Mouse (Mus musculus) frontal cortex, adult 2 months (tissue): Measurements from ENCODE around the gene Nup107. TPM values are rescaled to one million over a fixed set of nuclear protein-coding genes. Genes with fewer than 3 reads are reported as not detected.
A peak's percentile ranks its signal among the peaks of the same experiment; 100 is the strongest.
"Not testable (repeated sequence)": the region's sequence is repeated elsewhere in the genome, so short reads cannot be mapped to it uniquely, and the experiment has no call there.

Source experiments
- DNase-seq, 2 experiments: peaks; one replicate each; pipeline ENCODE4 v3.0.0; 2022; ENCODE audit warnings: low spot score in 1 of 2; ENCODE audit errors: extremely low spot score in 1 of 2
- polyA plus RNA-seq: library from polyadenylated mRNA; depleted of rRNA; stranded (reverse); fragments of >200 nt; gene quantifications from 2 replicates; pipeline ENCODE4 v1.2.3, GENCODE M21; 2012

Gene Nup107
- polyA plus RNA-seq, 1 experiment: 17.8 TPM

DNA sequence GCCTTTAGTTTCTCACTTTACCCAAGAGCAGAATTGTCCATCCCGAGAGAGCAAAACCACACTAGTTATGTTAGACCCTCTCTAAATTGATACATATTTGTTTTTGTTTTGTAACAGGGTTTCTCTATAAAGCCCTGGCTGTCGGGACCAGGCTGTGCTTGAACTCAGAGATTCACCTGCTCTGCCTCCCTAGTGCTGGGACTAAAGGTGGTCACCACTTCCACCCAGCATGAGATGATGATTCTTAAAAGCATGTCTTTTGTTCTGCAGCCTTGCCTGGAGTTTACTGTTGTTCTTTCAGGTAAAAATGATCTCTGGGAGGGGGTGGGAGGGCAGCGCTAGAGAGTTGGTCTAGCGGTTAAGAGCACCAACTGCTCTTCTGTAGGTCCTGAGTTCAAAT lies 66.2 kb downstream of the Nup107 start:
- no peak for DNase-seq

DNA sequence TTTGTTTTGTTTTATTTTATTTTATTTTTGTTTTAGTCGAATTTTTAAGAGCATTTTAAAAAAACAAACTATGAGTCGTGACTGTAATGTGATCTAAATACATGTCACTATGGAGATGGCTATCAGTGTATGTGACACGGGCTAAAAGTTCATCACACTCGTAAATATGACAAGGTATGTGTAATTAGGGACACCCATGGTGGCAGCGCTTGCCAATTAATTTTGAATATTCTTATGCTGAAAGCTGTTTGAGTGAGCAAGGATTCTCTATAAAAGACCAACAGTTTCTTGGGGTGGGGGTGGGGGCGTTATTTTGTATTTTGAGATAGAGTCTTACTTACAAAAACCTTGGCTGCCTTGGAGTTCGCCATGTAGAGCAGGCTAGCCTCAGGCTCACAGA lies 66.8 kb downstream of the Nup107 start:
- DNase-seq: no peak

DNA sequence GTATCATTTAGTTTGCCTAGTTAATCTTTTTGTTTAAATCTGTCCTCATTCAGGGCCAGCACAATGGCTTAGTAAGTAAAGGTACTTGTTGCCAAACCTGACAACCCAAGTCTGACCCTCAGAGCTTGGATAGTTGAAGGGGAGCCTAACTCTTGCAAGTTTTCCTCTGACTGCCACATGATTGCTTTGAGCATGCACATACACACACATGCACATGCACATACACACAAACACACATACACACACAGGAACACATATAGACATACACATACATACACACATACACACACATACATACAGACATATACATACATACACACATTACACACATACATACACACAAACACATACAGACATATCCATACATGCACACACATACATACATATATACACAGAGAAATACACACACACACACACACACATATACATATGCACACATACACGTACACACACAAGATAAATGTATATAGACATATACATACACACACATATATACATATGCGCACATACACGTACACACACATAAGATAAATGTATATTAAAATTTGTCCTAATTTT lies 67.6 kb downstream of the Nup107 start:
- no peak for DNase-seq

DNA sequence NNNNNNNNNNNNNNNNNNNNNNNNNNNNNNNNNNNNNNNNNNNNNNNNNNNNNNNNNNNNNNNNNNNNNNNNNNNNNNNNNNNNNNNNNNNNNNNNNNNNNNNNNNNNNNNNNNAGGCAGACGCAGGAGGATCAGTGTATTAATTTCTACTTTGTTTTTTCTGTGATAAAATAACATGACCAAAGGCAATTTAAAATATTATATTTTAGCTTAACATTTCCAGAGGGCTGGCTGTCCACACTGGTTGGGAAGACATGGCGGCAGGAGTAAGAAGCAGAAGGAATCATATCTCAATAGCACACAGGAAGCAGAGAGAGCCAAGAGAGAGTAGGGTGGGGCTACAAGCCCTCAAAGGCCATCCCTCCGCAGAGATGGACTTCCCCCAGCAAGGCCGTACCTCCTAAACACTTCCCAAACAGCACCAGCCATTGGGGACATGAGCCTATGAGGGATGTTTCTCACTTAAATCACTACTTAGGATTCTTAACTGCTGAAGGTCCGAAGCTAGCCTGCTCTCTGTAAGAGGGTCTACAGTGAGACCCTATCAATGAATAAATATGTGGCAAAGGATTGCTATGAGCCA lies 68.3 kb downstream of the Nup107 start:
- DNase-seq: no peak

DNA sequence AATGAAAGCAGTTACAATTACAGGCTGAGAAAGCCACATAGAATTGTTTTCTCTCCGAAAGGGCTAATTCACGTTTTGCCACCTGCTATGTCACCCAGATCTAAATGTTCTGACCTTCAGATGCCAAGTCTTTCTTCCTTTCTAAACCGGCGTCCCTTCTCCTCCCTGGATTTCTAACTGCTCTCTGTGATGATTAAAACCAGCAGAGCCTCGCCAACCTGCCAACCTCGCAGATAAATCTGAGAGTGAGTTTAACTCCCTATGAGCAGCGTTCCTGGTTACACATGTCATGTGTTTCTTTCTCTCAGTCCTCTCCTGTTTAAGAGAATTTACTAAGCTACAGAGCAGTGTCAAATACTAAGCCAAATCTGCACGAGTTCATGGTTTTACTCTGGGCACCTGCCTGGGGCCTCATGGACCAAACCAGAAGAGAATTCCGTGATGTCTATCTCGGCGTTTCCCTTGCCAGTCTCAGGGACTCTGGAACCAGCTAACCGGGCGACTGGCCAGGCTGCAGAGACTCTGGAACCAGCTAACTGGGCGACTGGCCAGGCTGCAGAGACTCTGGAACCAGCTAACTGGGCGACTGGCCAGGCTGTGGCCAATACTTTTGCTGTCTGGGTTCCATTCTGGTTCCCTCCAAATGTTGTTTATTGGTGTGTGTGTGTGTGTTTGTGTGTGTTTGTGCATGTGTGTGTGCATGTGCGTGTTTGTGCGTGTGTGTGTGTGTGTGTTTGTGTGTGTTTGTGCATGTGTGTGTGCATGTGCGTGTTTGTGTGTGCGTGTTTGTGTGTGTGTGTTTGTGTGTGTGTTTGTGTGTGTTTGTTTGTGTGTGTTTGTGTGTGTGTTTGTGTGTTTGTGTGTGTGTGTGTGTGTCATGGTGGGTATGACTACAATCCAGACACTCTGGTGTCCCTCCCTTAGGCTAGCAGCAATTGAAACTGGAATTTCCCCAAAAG lies 74.1 kb downstream of the Nup107 start:
- peak in 1 of 2 experiments; percentile 41 for DNase-seq

DNA sequence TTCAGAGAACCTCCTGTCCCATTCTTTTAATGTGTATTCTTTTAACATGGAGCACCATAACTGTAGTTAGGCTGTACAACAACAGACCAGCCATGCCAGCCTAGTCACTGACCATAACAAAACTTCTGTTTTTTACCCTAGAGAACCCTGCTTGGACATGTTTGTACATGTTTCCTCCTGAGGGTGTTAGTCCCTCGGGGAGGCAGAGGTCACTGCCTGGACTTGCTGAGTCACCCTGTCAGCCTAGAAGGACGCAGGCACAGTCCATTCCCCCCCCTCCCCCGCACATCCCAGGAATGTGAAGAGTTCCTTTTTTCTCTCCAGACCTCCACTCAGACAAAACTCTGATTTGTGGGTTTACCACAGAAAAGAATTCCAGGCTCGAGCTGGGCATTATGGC lies 74.9 kb downstream of the Nup107 start:
- no peak for DNase-seq

DNA sequence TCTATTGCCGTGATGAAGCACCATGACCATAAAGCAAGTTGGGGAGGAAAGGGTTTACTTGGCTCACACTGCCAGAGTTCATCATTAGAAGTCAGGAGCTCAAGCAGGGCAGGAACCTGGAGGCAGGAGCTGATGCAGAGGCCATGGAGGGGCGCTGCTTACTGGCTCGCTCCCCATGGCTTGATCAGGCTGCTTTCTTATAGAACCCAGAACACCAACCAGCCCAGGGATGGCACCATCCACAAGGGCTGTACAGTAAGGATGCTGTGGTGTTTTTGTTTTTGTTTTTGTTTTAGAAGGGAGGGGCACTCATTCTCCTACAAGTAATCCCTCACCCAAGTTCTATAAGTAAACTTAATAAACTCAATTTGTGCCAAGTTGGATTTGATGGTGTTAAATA lies 75.8 kb downstream of the Nup107 start:
- DNase-seq: no peak

DNA sequence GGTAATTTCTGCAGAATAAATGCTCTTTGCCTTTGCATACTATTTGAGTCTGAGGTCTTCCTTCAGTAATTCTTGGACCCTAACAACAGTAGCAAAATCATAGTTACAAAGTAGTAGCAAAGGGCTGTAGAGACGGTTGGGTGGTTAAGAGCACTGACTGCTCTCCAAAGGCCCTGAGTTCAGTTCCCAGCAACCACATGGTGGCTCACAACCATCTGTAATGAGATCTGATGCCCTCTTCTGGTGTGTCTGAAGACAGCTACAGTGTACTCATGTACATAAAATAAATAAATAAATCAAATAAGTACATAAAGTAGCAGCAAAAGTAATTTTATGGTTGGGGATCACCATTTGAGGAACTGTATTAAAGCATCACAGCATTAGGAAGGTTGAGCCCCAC lies 76.9 kb downstream of the Nup107 start:
- DNase-seq: not testable (repeated sequence)

DNA sequence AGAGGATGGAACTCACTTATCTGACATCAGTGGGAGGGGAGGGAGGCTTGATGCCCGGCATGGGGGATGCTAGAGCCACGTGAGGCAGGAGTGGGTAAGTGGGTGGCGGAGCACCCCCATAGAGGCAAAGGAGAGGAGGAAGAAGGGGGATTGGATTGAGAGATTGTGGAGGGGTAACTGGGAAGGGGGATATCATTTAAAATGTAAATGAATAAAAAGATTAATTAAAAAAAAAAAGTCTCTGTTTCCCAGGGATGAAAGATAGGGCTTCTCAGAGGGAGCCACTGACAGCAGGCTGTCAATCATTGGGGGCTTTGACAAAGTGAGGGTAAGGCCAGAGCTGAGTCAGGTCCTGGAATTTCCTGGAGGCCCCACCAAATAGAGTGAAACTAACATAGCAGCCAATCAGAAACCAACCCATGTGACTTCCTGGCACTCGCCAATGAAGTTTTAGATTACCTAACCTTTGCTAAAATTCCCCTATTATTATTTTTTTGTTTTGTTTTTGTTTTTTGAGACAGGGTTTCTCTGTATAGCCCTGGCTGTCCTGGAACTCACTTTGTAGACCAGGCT lies 77.5 kb downstream of the Nup107 start:
- no peak for DNase-seq

DNA sequence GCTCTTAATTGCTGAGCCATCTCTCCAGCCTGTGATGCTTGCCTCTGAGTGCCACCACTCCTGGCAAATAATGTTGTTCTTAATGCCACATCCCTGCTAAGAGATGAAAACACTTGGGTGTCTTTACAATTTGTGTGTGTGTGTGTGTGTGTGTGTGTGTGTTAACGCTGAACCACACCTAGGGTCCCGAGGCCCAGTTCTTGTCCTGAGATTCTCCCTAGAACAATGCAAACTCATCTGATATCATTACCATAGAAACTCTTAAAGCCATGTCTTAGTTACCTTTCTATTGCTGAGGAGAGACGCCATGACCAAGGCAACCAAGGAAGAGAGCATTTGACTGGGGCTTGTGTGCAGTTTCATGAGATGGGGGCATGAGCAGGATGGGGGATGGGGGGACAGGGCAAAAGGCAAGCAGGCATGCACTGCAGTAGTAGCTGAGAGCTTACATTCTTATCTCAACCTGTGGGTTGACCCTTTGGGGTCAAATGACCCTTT lies 78.4 kb downstream of the Nup107 start:
- no peak for DNase-seq

DNA sequence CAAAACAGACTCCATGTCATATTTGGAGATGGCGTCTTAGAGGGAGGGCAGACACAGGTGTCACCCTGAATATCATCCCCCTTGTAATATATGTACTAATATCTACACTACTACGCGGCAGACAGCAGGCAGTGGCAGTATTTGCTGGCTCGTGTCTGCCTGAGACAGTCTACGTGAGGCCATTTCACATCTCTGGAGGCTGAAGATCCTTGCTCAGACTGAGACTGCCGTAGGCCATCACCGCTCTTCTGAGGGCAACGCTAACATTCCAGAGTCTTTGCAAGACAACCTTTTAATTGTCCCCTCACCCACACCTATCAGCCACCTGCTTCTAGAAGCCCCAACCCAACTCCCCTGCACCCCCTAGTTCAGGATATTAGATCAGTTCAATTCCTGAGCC lies 79.0 kb downstream of the Nup107 start:
- no peak for DNase-seq

DNA sequence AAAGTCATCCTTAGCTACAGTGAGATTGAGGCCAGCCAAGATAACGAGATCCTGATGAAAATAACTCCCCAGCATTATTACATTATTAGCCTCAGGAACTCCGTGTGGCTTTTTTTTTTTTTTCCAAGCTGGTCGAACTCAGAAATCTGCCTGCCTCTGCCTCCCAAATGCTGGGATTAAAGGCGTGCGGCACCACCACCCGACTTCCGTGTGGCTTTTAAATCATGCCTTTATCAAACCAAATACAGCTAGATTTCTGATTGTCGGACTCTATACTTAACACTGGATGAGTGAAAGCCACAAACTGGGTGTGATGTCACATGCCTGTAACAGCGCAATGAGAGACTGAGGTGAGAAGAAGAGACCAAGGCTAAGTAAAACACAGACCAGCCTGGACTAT lies 79.6 kb downstream of the Nup107 start:
- no peak for DNase-seq

DNA sequence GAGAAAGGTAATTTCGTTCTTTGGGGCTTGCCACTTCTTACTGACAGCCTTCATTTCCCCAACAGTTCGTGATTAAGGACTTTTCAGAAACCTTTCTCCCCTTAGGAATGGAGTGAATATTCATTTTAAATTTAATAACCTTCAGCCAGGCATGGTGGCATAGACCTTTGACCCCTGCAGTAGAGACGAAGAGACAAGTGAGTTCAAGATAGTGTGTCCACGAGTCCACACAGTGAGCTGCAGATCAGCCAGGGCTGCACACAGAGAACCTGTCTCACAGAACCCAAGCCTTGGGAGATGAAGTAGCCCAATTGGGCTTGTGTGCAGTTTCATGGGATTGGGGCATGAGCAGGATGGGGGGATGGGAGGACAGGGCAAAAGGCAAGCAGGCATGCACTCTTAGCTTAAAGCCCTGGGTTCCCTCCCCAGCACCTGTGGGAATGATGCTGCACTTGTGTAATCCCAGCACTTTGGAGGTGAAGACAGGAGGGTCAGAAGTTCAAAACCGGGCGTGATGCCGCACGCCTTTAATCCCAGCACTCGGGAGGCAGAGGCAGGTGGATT lies 80.2 kb downstream of the Nup107 start:
- DNase-seq: no peak

DNA sequence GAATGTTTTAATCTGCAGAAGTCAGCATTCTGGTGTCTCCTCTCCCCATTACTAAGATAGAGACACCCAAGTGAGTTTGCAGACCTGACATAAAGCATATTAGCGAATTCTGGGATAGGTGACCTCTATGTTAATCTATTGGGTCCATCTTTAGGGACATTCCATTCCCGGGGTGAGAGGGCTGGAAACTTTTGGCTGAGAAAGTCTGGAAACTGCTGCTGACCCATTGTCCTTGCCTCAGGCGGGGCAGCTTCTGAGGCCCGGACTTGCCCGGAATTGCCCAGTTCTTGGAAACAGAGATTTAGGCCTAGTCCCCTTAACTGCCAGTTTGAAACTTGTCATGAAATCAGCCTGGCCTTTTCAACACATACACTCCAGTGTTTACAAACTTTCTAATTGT lies 81.1 kb downstream of the Nup107 start:
- DNase-seq: no peak

DNA sequence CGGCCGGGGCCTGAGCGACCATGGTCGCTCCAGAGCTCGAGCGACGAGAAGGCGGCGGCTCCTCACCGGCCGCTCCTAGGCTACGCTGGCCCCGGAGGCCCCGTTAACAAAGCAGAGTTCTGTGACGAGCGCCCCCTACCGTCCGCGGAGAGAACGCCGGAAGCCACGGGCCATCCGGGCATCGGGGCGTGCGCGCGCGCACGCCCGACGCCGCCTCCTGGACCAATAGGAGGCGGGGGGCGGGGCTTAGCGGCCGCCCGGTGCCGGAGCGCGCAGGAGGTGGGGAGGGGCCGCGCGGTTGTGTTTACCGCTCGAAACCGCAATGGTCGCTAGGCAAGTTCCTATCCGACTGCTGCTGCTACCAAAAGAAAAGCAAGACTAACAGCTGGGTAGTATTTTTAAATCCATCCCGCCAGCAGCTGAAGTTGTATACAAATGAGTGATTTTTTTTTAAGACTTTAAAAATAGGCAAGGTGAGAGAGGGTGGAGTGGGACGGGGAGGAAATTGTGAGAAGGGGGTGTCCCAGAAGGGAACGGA lies 81.8 kb downstream of the Nup107 start, which contains the start of gene Mdm2:
Mdm2 (minus strand) TSS at position 155 of the 538 bp plus-strand sequence.
- peak; percentile 79 to 98 for DNase-seq

DNA sequence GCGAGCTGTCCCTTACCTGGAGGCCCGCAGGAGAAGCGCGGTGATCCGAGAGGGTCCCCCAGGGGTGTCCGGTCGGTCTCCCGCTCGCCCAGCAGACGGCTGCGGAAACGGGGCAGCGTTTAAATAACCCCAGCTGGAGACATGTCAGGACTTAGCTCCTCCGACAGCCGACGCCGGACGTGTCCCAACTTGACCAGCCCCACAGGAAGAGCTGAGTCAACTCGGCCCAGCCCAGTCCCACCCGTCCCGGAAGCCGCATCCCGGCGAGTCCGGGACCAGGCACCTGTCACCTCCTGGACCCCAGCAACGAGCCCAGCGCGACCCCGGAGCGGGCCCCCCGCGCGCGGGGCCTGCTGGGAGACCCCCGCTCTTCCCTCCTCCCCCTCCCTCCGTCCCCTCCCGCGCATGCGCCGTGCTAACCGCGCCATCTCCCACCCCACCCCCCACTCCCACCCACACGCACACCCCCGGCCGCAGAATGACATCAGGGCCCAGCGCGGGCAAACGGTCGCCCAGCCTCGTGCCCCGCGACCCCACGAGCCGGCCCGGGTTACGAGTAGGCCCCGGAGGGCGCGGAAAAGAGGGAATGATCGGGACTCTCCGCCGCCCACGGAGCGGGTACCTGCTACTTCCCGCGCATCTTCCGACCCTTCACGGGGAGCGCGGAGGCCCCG lies 82.4 kb downstream of the Nup107 start:
- peak in 1 of 2 experiments; percentile 47 for DNase-seq

DNA sequence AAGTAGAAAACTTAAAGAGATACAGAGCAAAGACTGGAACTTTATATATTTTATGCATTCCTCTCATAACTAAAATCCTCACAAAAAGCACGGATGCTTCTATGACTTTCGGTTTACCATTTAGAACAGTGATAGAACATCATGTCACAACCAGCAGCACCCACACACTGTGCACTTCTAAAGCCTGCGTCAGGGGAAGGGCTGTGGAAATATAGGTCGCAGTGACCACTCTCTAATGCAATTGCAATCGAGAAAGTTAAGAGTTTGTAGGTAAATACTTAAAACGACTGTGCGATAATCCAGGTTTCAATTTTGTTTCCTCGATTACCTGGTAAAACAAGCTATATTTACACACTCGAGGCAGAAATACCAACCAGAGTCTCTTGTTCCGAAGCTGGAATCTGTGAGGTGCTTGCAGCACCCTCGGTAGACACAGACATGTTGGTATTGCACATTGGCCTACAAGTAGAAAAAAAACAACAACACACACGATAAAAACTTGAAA lies 83.1 kb downstream of the Nup107 start:
- no peak for DNase-seq

DNA sequence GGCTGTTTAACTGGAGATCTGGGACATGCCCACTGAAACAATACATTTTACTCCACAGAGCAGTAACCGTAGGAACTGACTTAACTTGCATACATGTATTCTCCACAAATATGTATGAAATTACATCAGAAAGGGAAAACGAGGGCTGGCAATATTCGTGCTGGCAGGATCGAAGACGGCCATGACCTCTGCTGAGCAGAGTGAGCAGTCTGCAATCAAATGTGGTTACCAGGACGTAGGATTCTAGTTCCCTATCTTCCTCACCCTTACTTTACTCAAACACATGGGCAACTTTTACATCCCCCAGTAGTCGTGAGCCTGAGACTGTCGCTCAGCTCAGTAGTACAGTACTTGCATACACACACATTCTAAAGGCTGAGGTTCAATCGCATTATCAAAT lies 83.6 kb downstream of the Nup107 start:
- DNase-seq: no peak

DNA sequence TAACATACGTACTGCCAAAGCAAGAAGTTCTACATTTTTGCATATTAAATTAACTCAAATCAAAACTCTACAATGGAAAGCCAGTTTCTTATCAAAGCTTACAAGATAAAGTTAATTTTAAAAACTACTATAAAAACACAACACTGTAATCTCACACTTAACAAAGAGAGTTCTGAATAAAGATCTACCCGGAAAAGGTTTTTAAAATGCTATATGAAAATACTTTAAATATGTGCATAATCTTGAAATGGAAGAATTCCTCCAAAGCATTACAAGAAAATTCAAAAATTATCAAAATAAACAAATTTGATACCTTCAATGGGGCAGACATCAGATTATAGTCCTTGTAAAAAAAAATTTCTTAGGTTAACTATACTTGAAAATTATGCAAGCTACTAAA lies 84.1 kb downstream of the Nup107 start:
- no peak for DNase-seq
